Mouse (Mus musculus) neural tube, embryonic 13.5 days (tissue): Measurements from ENCODE around the gene Car5a. TPM values are rescaled to one million over a fixed set of nuclear protein-coding genes. Genes with fewer than 3 reads are reported as not detected.

Experiments
- ATAC-seq: fragments of 200-750 bp; cut with Nextera tagmentation; 2 replicates; pipeline ENCODE4 v1.8.0; 2017; ENCODE audit warnings: low read depth, mild to moderate bottlenecking, moderate TSS enrichment, moderate library complexity
- H3K27ac ChIP-seq: fragments of 300-500 bp; sonication (generic); replicated peaks from 2 replicates; pipeline ENCODE4 v1.5.1; 2015; ENCODE audit warnings: moderate library complexity, mild to moderate bottlenecking, inconsistent platforms
- H3K27me3 ChIP-seq: fragments of 300-500 bp; sonication (generic); 2 replicates; pipeline ENCODE4 v1.6.1; 2015; ENCODE audit warnings: mild to moderate bottlenecking, inconsistent platforms
- H3K36me3 ChIP-seq: fragments of 300-500 bp; sonication (generic); 2 replicates; pipeline ENCODE4 v1.6.1; 2015; ENCODE audit warnings: mild to moderate bottlenecking, inconsistent platforms
- H3K4me1 ChIP-seq: fragments of 300-500 bp; sonication (generic); replicated peaks from 2 replicates; pipeline ENCODE4 v1.6.1; 2015; ENCODE audit warnings: inconsistent platforms
- H3K4me2 ChIP-seq: fragments of 300-500 bp; sonication (generic); 2 replicates; pipeline ENCODE4 v1.6.1; 2015; ENCODE audit warnings: inconsistent platforms, mild to moderate bottlenecking, moderate library complexity
- H3K4me3 ChIP-seq: fragments of 300-500 bp; sonication (generic); 2 replicates; pipeline ENCODE4 v1.5.1; 2015; ENCODE audit warnings: mild to moderate bottlenecking, inconsistent platforms
- H3K9ac ChIP-seq: fragments of 300-500 bp; sonication (generic); 2 replicates; pipeline ENCODE4 v1.6.1; 2015; ENCODE audit warnings: moderate library complexity, mild to moderate bottlenecking, inconsistent platforms
- H3K9me3 ChIP-seq: fragments of 300-500 bp; sonication (generic); 2 replicates; pipeline ENCODE4 v1.6.1; 2016; ENCODE audit warnings: inconsistent platforms
- WGBS: fragments of 180-500 bp; shearing (Covaris S2); methylation state at CpG from one replicate; pipeline ENCODE4 v1.1.7; 2015; 5-methylcytosine and 5-hydroxymethylcytosine counted together
- polyA plus RNA-seq: library from polyadenylated mRNA; unstranded; fragments of >200 nt; fragmentation: Nextera tagmentation; extraction: Ambion mirVana; gene quantifications from 2 replicates; pipeline ENCODE4 v1.2.1, GENCODE M21; 2015

Gene Car5a
- polyA plus RNA-seq, 1 experiment from 2014 or later = 0.31 TPM

GRCm38 (mm10) chr8:121885001-121885400 lies 59.7 kb downstream of the Car5a start:
- peaks cover 61% of the 10 kb centered on the region for H3K36me3 ChIP-seq
- 94% methylated on average over 9 of the region's 9 CpGs for WGBS

GRCm38 (mm10) chr8:121884181-121884580 lies 60.5 kb downstream of the Car5a start:
- Histone ChIP-seq H3K4me2 (no peak overlapping the region), H3K4me3 (no peak overlapping the region), H3K27me3 (no peaks in the 10 kb centered on the region), H3K9me3 (no peaks in the 10 kb centered on the region), H3K27ac (no peak overlapping the region), H3K9ac (no peak overlapping the region), H3K36me3 (peaks cover 61% of the 10 kb centered on the region), H3K4me1 (no peaks in the 10 kb centered on the region; the same call in 1 of the 2 replicates)
- no peak for ATAC-seq
- WGBS = 83% methylated on average over 3 of the region's 3 CpGs

More at GRCm38 (mm10) chr8:121885001-121885400, 59.7 kb downstream of the Car5a start:
- Histone ChIP-seq H3K4me2 (no peak overlapping the region), H3K27me3 (no peaks in the 10 kb centered on the region), H3K4me3 (no peak overlapping the region), H3K27ac (no peak overlapping the region), H3K9me3 (no peaks in the 10 kb centered on the region), H3K4me1 (no peaks in the 10 kb centered on the region; the same call in 1 of the 2 replicates), H3K9ac (no peak overlapping the region)
- ATAC-seq = no peak

- 91% methylated on average over 5 of the region's 5 CpGs for WGBS
- no peak for ATAC-seq
- Histone ChIP-seq H3K9me3 (no peaks in the 10 kb centered on the region), H3K4me2 (no peak overlapping the region), H3K27me3 (no peaks in the 10 kb centered on the region), H3K36me3 (peaks cover 51% of the 10 kb centered on the region), H3K4me3 (no peak overlapping the region), H3K27ac (no peak overlapping the region), H3K9ac (no peak overlapping the region), H3K4me1 (no peaks in the 10 kb centered on the region; the same call in 1 of the 2 replicates)
Observed at GRCm38 (mm10) chr8:121881921-121882320, 62.8 kb downstream of the Car5a start.

- no peak overlapping the region for H3K4me2 ChIP-seq
- no peak for ATAC-seq
- H3K36me3 ChIP-seq = peaks cover 41% of the 10 kb centered on the region
- H3K27ac ChIP-seq = no peak overlapping the region
- no peaks in the 10 kb centered on the region for H3K9me3 ChIP-seq
- no peak overlapping the region for H3K9ac ChIP-seq
- H3K4me1 ChIP-seq = no peaks in the 10 kb centered on the region; the same call in 1 of the 2 replicates
- H3K27me3 ChIP-seq = no peaks in the 10 kb centered on the region
- no peak overlapping the region for H3K4me3 ChIP-seq
- WGBS = 33% methylated on average over 1 of the region's 1 CpGs
Observed at GRCm38 (mm10) chr8:121880818-121881217, 63.9 kb downstream of the Car5a start.

- 83% methylated on average over 3 of the region's 3 CpGs for WGBS
- Histone ChIP-seq H3K4me3 (no peak overlapping the region), H3K36me3 (peaks cover 30% of the 10 kb centered on the region), H3K4me2 (no peak overlapping the region), H3K27me3 (no peaks in the 10 kb centered on the region), H3K9ac (no peak overlapping the region), H3K27ac (no peak overlapping the region), H3K9me3 (no peaks in the 10 kb centered on the region), H3K4me1 (peaks cover under 1% of the 10 kb centered on the region; the same call in 1 of the 2 replicates)
- no peak for ATAC-seq
Observed at GRCm38 (mm10) chr8:121879712-121880111, 65.0 kb downstream of the Car5a start.

GRCm38 (mm10) chr8:121877828-121878480 lies 66.8 kb downstream of the Car5a start:
- H3K27ac ChIP-seq = no peak overlapping the region
- no peaks in the 10 kb centered on the region for H3K27me3 ChIP-seq
- 88% methylated on average over 7 of the region's 7 CpGs for WGBS
- peaks cover 12% of the 10 kb centered on the region for H3K36me3 ChIP-seq
- no peak overlapping the region for H3K4me2 ChIP-seq
- ATAC-seq = no peak
- H3K9me3 ChIP-seq = no peaks in the 10 kb centered on the region
- 0 out of 2 replicates have a peak overlapping the region, but pooled peaks have one; percentile 17 for H3K9ac ChIP-seq
- H3K4me1 ChIP-seq = peaks cover 8% of the 10 kb centered on the region; the same call in 1 of the 2 replicates
- H3K4me3 ChIP-seq = no peak overlapping the region

GRCm38 (mm10) chr8:121877212-121877611 lies 67.5 kb downstream of the Car5a start:
- no peak overlapping the region for H3K4me3 ChIP-seq
- H3K27me3 ChIP-seq = no peaks in the 10 kb centered on the region
- peaks cover 14% of the 10 kb centered on the region for H3K4me1 ChIP-seq
- H3K9me3 ChIP-seq = no peaks in the 10 kb centered on the region
- no peak overlapping the region for H3K9ac ChIP-seq
- no peak for ATAC-seq
- H3K36me3 ChIP-seq = peaks cover 5% of the 10 kb centered on the region; the same call in 1 of the 2 replicates
- no peak overlapping the region for H3K27ac ChIP-seq
- WGBS = 80% methylated on average over 5 of the region's 5 CpGs
- H3K4me2 ChIP-seq = no peak overlapping the region

- Histone ChIP-seq H3K9ac (no peak overlapping the region), H3K27ac (no peak overlapping the region), H3K27me3 (no peaks in the 10 kb centered on the region), H3K4me1 (peaks cover 22% of the 10 kb centered on the region), H3K4me2 (no peak overlapping the region), H3K4me3 (no peak overlapping the region), H3K36me3 (no peaks in the 10 kb centered on the region), H3K9me3 (no peaks in the 10 kb centered on the region)
- WGBS = 88% methylated on average over 9 of the region's 9 CpGs
- no peak for ATAC-seq
Observed at GRCm38 (mm10) chr8:121875517-121875916, 69.2 kb downstream of the Car5a start.

GRCm38 (mm10) chr8:121875045-121875444 lies 69.7 kb downstream of the Car5a start:
- no peak overlapping the region for H3K4me3 ChIP-seq
- no peaks in the 10 kb centered on the region for H3K36me3 ChIP-seq
- 52% methylated on average over 3 of the region's 3 CpGs for WGBS
- H3K9ac ChIP-seq = no peak overlapping the region
- H3K9me3 ChIP-seq = no peaks in the 10 kb centered on the region
- H3K27me3 ChIP-seq = no peaks in the 10 kb centered on the region
- peaks cover 22% of the 10 kb centered on the region for H3K4me1 ChIP-seq
- H3K27ac ChIP-seq = peak overlapping the region; percentile 28; the same call in 1 of the 2 replicates
- no peak overlapping the region for H3K4me2 ChIP-seq
- no peak for ATAC-seq

GRCm38 (mm10) chr8:121874031-121874430 lies 70.7 kb downstream of the Car5a start:
- Histone ChIP-seq H3K27me3 (no peaks in the 10 kb centered on the region), H3K4me1 (peaks cover 22% of the 10 kb centered on the region), H3K4me2 (no peak overlapping the region), H3K9ac (no peak overlapping the region), H3K4me3 (no peak overlapping the region), H3K27ac (peak overlapping the region; percentile 28; the same call in 1 of the 2 replicates), H3K9me3 (no peaks in the 10 kb centered on the region), H3K36me3 (no peaks in the 10 kb centered on the region)
- ATAC-seq = no peak
- 68% methylated on average over 9 of the region's 9 CpGs for WGBS

GRCm38 (mm10) chr8:121871833-121872440 lies 72.8 kb downstream of the Car5a start:
- H3K9me3 ChIP-seq = no peaks in the 10 kb centered on the region
- H3K4me1 ChIP-seq = peaks cover 22% of the 10 kb centered on the region
- no peak overlapping the region for H3K27ac ChIP-seq
- 22% methylated on average over 10 of the region's 10 CpGs for WGBS
- no peaks in the 10 kb centered on the region for H3K27me3 ChIP-seq
- H3K4me2 ChIP-seq = 0 out of 2 replicates have a peak overlapping the region, but pooled peaks have one; percentile 16
- no peak for ATAC-seq
- peak overlapping the region; percentile 26; the same call in 1 of the 2 replicates for H3K9ac ChIP-seq
- no peak overlapping the region for H3K4me3 ChIP-seq
- H3K36me3 ChIP-seq = no peaks in the 10 kb centered on the region

GRCm38 (mm10) chr8:121870190-121870589 lies 74.5 kb downstream of the Car5a start:
- Histone ChIP-seq H3K27me3 (no peaks in the 10 kb centered on the region), H3K36me3 (no peaks in the 10 kb centered on the region), H3K9ac (no peak overlapping the region), H3K9me3 (no peaks in the 10 kb centered on the region), H3K4me3 (no peak overlapping the region), H3K27ac (no peak overlapping the region), H3K4me2 (no peak overlapping the region), H3K4me1 (peaks cover 22% of the 10 kb centered on the region)
- 91% methylated on average over 2 of the region's 2 CpGs for WGBS
- ATAC-seq = no peak
